Comparison of ENCODE assay signal across 8 mouse cellular contexts in the genomic region with DNA sequence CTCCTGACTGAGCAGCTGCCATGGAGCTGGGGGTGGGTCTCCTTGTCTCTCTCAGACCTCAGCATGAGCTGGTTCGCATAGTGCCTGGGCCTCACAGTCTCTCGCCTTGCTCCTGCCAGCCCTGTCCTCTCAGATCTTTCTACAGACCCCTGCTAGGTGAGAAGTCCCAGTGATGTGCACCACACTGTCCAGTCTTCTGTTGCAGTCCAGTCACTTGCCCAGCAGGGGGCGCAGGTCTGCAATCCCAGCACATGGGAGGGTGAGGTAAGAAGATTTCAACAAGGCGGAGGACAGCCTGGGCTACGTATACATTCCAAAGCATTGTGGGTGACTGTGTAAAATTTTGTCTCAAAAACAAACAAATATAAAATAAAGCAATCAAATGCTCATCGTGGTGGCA. TPM values are rescaled to one million over a fixed set of nuclear protein-coding genes. Genes with fewer than 3 reads are reported as not detected.
DNase-seq lines count a peak whose midpoint lies in the region; ATAC-seq and TF ChIP-seq lines count a peak whose summit lies in the region.

No protein-coding gene starts in this region.

- TF ChIP-seq CTCF in G1E (IDR thresholded peaks at IDR 0.05; ENCODE audit: low read depth, low read length), result peak; percentile 80
- TF ChIP-seq CTCF in small intestine, adult 2 months (IDR thresholded peaks at IDR 0.05; ENCODE audit: extremely low read depth, insufficient read length, insufficient replicate concordance, low read depth, low read length), result peak; percentile 65; the same call in 1 of the 2 replicates

- no peak for ATAC-seq in G1E (ENCODE audit: extremely low read depth, insufficient number of reproducible peaks, low FRiP score, poor library complexity, severe bottlenecking)

- H3K36me3 ChIP-seq in G1E (replicated peaks), result peaks cover 74% of the 10 kb centered on the region
- H3K36me3 ChIP-seq in small intestine, adult 2 months (ENCODE audit: control insufficient read depth, insufficient read depth, low read length), result no peaks in the 10 kb centered on the region

- H3K9me3 ChIP-seq in G1E (replicated peaks), result no peaks in the 10 kb centered on the region

- H3K27ac ChIP-seq in small intestine, adult 2 months (ENCODE audit: insufficient read depth, low read depth, low read length), result no peak overlapping the region

- H3K4me3 ChIP-seq in G1E (ENCODE audit: low read depth, low read length), result no peak overlapping the region
- no peak overlapping the region for H3K4me3 ChIP-seq in small intestine, adult 2 months (ENCODE audit: low read depth, low read length)

- TF ChIP-seq POLR2A in small intestine, adult 2 months (IDR thresholded peaks at IDR 0.05; ENCODE audit: low read depth, low read length), result no peak

- H3K4me1 ChIP-seq in G1E (ENCODE audit: insufficient read depth, low read depth, low read length), result peaks cover 51% of the 10 kb centered on the region
- peaks cover 8% of the 10 kb centered on the region for H3K4me1 ChIP-seq in small intestine, adult 2 months (ENCODE audit: control insufficient read depth, insufficient read depth, insufficient read length, low read length)

- 45% methylated on average over 6 of the region's 6 CpGs for WGBS in small intestine, adult 2 months

- peak; percentile 52 for DNase-seq in layer of hippocampus, adult 11-12 months (ENCODE audit: low spot score)
- DNase-seq in layer of hippocampus, adult 9-10 months (ENCODE audit: low spot score), result no peak
- no peak for DNase-seq in G1E (ENCODE audit: low spot score)
- DNase-seq in c-Kit-positive CD71-positive TER-119-positive erythroid progenitor cells, embryonic 14.5 days (ENCODE audit: low spot score), result peak; percentile 77
- DNase-seq in heart, postnatal 4 days, result peak; percentile 60
- DNase-seq in lung, adult 18-20 months, result peak; percentile 47 to 57
- DNase-seq in ovary, postnatal 10 days (ENCODE audit: low spot score), result no peak

- H3K27me3 ChIP-seq in G1E (ENCODE audit: insufficient read depth, low read length), result no peaks in the 10 kb centered on the region
- no peaks in the 10 kb centered on the region for H3K27me3 ChIP-seq in small intestine, adult 2 months (ENCODE audit: control insufficient read depth, insufficient read depth, low read length)

RNA-seq across cellular contexts. Expression of a gene that starts 10.6 kb away (rescaled TPM):
- 4.5 and 8.0 TPM in 2 replicates for total RNA-seq in G1E (2014; fragmentation: Nextera tagmentation)
- total RNA-seq in G1E (2017), result 2.0 and 3.7 TPM in 2 replicates
- 1.2 and 1.9 TPM in 2 replicates for polyA plus RNA-seq in G1E (2012)
- under 1 TPM; 0.19 to 0.20 TPM for total RNA-seq in heart, postnatal 4 days (2021)
- polyA plus RNA-seq in small intestine, adult 2 months (2012; rRNA removed), result 0.37 and 1.7 TPM in 2 replicates

RNA-seq across cellular contexts. Expression of a gene that starts 20.3 kb away (rescaled TPM):
- total RNA-seq in G1E (2014; fragmentation: Nextera tagmentation), result 39.5 and 42.1 TPM in 2 replicates
- 42.2 and 50.8 TPM in 2 replicates for total RNA-seq in G1E (2017)
- polyA plus RNA-seq in G1E (2012), result 134 and 143 TPM in 2 replicates
- under 1 TPM; 0.71 to 0.74 TPM for total RNA-seq in heart, postnatal 4 days (2021)
- 21.2 and 22.7 TPM in 2 replicates for polyA plus RNA-seq in small intestine, adult 2 months (2012; rRNA removed)

RNA-seq across cellular contexts. Expression of a gene that starts 24.3 kb away (rescaled TPM):
- 2.9 TPM in 1 of 2 replicates, not detected in the other for total RNA-seq in G1E (2014; fragmentation: Nextera tagmentation)
- 0.17 TPM in 1 of 2 replicates, not detected in the other for total RNA-seq in G1E (2017)
- polyA plus RNA-seq in G1E (2012), result not detected in 2 replicates
- not detected for total RNA-seq in heart, postnatal 4 days (2021)
- polyA plus RNA-seq in small intestine, adult 2 months (2012; rRNA removed), result 4,647 and 5,350 TPM in 2 replicates

RNA-seq across cellular contexts. Expression of a gene that starts 26.2 kb away (rescaled TPM):
- total RNA-seq in G1E (2014; fragmentation: Nextera tagmentation) (52.8 and 55.4 TPM in 2 replicates), G1E (2017) (251 and 278 TPM in 2 replicates)
- 81.4 and 90.2 TPM in 2 replicates for polyA plus RNA-seq in G1E (2012)
- under 1 TPM; 0.38 to 0.67 TPM for total RNA-seq in heart, postnatal 4 days (2021)
- polyA plus RNA-seq in small intestine, adult 2 months (2012; rRNA removed), result 2.4 and 3.9 TPM in 2 replicates

Comparison
In these comparisons a context has a peak if more than half of its experiments do, and no peak if none do; other contexts are left out.
1. DNase-seq: peak in layer of hippocampus, adult 11-12 months (single experiment), c-Kit-positive CD71-positive TER-119-positive erythroid progenitor cells, embryonic 14.5 days (single experiment), heart, postnatal 4 days (single experiment) and lung, adult 18-20 months (2 of 2); none in layer of hippocampus, adult 9-10 months (single experiment), G1E (single experiment) and ovary, postnatal 10 days (single experiment).
2. RNA of a gene that starts 20.3 kb away (total RNA-seq): 39.5 to 50.8 TPM in G1E; 0.71 to 0.74 TPM in heart, postnatal 4 days; every median in the first group is over 10 times any median in the second.